Mouse (Mus musculus): ENCODE measurements around the gene Tspan14. TPM values are rescaled to one million over a fixed set of nuclear protein-coding genes. Genes with fewer than 3 reads are reported as not detected.

The Tspan14 gene
- polyA plus RNA-seq (2012; ENCODE audit: insufficient read depth, insufficient read length, missing spikeins): 27.1 and 43.2 TPM in 2 replicates

DNA sequence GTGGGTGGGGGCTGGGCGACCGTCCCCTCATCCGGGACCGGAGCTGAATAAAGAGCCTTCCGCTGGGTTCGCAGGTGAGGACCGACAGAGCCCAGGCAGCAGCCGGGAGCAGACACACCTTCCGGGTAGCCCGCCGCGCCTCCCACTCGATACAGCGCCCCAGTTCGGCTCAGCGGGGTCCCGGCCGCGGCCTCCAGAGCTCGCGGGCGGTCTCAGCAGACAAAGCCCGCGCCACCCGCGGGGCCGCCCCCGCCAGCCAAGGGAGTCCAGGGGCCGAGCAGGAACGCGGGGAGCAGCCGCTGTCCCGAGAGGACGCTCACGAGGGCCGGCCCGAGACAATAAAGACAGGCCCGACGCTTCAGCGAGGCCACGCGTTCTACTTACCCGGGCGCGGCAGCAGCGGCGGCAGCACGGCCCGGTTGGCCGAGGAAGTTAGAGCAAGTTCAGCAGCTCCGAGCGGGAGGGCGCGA is at the start of gene Tspan14:
Gene Tspan14, minus strand, starts transcription at position 416 of the 470 bp plus-strand sequence.
- Histone ChIP-seq H3K27ac (replicated peaks; ENCODE audit: low read depth, low read length) (peak within 1 kb of the TSS; percentile 81), H3K4me3 (ENCODE audit: insufficient read depth, low read depth, low read length) (peak within 1 kb of the TSS; percentile 87), H3K4me1 (ENCODE audit: control insufficient read depth, insufficient read depth, insufficient read length, low read length) (peaks cover 22% of the 10 kb centered on the region)

DNA sequence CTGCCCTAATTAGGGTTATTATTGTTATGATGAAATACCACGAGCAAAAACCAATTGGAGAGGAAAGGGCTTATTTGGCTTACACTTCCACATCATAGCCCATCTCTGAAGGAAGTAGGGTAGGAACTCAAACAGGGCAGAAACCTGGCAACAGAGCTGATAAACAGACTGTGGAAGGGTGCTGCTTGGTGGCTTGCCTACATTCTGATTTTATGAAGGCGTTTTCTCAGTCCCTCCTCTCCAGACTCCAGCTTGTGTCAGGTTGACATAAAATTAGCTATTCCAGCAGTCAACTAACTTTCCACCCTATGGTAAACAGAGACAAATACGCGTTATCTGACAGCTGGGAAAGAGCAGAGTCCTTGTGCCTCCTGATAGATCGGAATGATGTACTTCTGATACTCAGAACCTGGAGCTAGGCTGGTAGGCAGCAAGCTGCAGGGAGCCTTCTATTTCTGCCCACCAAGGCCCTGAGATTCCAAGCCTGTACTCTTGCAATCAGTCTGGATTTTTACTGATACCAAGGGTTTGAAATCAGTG is 48.2 kb upstream of the Tspan14 start:
- H3K27ac ChIP-seq (replicated peaks; ENCODE audit: low read depth, low read length): no peak overlapping the region

DNA sequence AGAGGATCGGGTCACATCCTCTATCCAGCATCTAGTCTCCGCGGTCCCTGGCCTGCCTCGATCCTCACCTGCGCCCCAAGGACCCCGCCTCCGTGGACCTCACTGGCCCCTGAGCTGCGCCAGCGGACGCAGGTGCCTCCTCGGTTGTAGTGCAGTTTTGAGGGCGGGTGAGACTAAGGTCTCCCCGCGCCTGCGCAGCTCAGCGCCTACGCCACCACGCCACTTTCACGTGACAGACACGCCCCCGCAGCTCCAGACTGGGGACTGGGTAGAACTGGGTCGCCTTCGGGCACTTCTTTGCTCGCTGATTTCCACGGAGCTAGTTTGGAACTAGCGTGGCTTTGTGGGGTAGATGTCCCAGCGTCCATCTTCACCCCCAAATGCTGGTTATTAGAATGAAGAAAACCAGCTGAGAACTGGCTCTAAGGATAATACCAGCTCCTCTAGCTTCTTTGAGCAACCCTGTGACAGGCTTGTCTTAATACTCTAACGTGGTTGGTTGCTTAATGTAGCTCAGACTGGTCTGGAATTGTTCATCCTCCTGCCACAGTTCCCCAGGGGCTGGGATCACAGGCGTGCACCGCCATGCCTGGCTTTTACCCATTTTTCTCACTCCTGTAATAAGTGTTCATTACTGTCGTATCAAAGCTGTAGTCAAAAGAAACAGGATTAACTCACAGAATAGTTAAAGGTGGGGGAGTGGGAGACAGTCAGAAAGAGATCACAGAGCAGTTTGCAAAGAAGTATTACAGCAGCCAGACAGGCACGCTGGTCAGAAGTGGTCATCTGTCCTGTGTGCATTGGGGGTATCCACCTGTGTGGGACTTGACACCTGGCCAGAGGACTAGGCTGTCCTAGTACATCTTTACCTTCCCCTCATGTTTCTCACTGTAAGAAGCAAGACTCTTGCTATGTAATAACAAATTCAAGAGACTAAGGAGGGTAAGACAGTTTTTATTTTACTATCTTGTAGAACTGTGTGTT is 47.3 kb upstream of the Tspan14 start, which contains the start of gene Fam213a:
Gene Fam213a, minus strand, starts transcription at position 159 of the 984 bp plus-strand sequence.
- Histone ChIP-seq H3K4me3 (ENCODE audit: insufficient read depth, low read depth, low read length) (peak within 1 kb of the TSS; percentile 80), H3K4me1 (ENCODE audit: control insufficient read depth, insufficient read depth, insufficient read length, low read length) (peaks cover 10% of the 10 kb centered on the region; the same call in 1 of the 2 replicates), H3K27ac (replicated peaks; ENCODE audit: low read depth, low read length) (peak within 1 kb of the TSS; percentile 97)

More for the DNA sequence above, 48.2 kb upstream of the Tspan14 start:
- Histone ChIP-seq H3K4me3 (ENCODE audit: insufficient read depth, low read depth, low read length) (no peak overlapping the region), H3K4me1 (ENCODE audit: control insufficient read depth, insufficient read depth, insufficient read length, low read length) (peaks cover 10% of the 10 kb centered on the region; the same call in 1 of the 2 replicates)

DNA sequence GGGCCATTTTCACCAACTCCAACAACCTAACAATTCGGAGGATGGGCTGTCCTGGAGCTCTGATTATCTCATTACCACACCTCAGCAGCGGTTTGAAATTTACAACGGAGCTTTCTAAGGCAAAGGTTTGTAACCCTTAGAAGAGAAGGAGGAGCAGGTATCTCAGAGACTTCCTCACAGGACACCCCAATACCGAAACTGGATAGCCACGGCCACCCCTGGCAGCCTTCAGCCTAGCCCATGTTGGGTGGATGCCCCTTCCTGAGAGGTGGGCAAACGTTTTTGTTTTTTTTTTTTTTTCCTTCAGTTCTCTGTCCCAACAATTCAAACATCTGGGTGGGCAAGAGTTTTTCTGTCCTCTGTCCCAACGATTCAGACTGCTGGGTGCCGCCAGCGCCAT is 46.5 kb upstream of the Tspan14 start:
- peak overlapping the region; percentile 80 for H3K4me3 ChIP-seq (ENCODE audit: insufficient read depth, low read depth, low read length)
- peak overlapping the region; percentile 97 for H3K27ac ChIP-seq (replicated peaks; ENCODE audit: low read depth, low read length)
- H3K4me1 ChIP-seq (ENCODE audit: control insufficient read depth, insufficient read depth, insufficient read length, low read length): peaks cover 10% of the 10 kb centered on the region; the same call in 1 of the 2 replicates

DNA sequence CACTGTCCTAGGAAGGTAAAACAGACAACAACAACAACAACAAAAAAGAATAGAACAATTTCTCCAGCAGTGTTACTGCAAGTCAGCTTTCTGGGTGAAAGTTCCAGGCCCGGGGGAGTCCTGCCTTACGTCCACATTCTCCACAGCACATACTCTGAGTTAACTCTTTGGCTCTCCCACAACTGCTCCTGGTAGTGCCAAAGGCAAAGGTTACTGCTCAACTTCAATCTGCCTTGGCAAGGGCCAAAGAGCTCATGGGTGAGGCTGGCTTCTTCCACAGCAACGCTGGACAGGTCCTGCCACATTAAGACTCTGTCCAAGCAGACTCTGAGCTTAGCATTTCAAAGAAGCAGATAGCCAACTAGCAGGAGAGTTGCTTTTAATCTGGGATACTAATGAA is 45.3 kb upstream of the Tspan14 start:
- Histone ChIP-seq H3K4me3 (ENCODE audit: insufficient read depth, low read depth, low read length) (peak overlapping the region; percentile 80), H3K27ac (replicated peaks; ENCODE audit: low read depth, low read length) (peak overlapping the region; percentile 97), H3K4me1 (ENCODE audit: control insufficient read depth, insufficient read depth, insufficient read length, low read length) (peaks cover 10% of the 10 kb centered on the region; the same call in 1 of the 2 replicates)

DNA sequence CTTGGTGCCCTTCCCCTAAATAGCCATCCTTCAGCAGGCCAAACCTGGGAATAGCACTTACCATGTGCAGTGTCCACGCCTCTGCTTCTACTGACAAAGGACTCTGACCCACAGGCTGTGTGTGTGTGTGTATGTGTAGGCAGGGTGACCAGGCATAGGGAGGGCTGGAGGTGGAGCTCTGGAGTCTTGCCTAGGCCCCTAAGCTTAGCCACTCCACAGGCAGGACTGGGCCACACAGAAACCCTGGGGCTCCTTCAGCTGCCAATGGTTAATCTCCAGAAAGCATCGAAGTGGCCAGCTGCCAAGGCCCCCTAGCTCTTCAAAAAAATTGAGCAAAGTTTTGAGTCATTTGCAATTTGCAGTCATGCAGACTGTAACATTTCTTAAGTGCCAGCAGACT is 41.5 kb upstream of the Tspan14 start:
- Histone ChIP-seq H3K4me3 (ENCODE audit: insufficient read depth, low read depth, low read length) (no peak overlapping the region), H3K4me1 (ENCODE audit: control insufficient read depth, insufficient read depth, insufficient read length, low read length) (peaks cover 19% of the 10 kb centered on the region), H3K27ac (replicated peaks; ENCODE audit: low read depth, low read length) (0 out of 2 replicates have a peak overlapping the region, but pooled peaks have one; percentile 14)

DNA sequence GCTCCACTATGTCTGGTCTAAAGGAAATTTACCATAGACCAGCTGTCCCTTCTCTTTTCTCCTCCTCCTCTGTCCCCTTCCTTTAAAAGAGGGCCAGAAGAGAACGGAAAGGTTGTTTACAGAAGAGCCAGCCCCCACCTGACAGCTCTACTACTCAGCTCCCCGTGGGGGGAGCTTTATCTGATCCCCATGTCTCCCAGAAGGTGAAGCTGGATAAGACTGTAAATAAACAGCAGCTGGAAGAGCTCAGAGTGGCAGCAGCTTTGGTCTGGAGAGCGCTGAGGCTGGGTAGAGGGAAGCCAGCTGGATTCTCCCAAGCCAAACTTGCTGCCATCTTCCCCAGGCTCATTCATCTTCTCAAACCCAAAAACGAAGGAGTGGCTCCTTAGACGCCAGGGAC is 41.0 kb upstream of the Tspan14 start:
- Histone ChIP-seq H3K27ac (replicated peaks; ENCODE audit: low read depth, low read length) (0 out of 2 replicates have a peak overlapping the region, but pooled peaks have one; percentile 14), H3K4me1 (ENCODE audit: control insufficient read depth, insufficient read depth, insufficient read length, low read length) (peaks cover 19% of the 10 kb centered on the region), H3K4me3 (ENCODE audit: insufficient read depth, low read depth, low read length) (no peak overlapping the region)

DNA sequence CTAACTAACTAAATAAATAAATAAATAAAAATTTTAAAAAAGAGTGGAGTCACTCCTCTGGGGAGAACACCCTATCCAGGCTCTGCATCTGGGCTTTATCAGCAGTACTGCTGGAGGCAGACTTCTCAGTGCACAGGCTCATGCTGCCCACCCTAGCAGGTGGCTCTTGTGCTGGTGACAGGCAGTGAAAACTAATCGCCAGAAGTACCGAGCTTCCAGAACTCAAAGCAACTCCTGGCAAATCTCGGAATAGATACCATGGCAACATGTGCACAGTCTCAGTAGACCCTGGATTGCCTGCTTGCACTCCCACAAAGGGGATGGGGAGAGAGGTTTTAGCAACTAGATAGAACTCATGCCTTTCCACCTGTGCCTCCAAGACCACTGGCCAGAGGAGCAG is 40.3 kb upstream of the Tspan14 start:
- Histone ChIP-seq H3K4me3 (ENCODE audit: insufficient read depth, low read depth, low read length) (no peak overlapping the region), H3K4me1 (ENCODE audit: control insufficient read depth, insufficient read depth, insufficient read length, low read length) (peaks cover 19% of the 10 kb centered on the region), H3K27ac (replicated peaks; ENCODE audit: low read depth, low read length) (no peak overlapping the region)

DNA sequence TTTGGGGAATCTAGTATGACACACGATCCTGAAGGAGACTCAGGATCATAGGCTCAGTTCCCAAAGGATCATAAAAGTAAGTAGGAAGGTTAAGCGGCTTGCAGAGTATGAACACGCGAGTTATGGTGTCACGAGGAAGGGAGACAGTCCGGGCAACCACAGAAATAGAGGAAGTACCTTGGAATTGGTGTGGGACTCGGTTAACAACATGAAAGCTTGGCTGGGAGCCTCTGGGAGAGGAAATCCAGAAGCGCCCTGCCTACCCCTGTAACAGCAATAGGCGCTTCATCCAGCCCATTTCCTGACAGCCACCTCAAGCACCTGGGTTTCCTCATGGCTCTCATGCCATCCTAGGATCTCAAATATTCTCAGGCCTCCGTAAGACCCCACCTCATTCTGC is 39.7 kb upstream of the Tspan14 start:
- Histone ChIP-seq H3K4me3 (ENCODE audit: insufficient read depth, low read depth, low read length) (no peak overlapping the region), H3K27ac (replicated peaks; ENCODE audit: low read depth, low read length) (peak overlapping the region; percentile 66), H3K4me1 (ENCODE audit: control insufficient read depth, insufficient read depth, insufficient read length, low read length) (peaks cover 19% of the 10 kb centered on the region)

DNA sequence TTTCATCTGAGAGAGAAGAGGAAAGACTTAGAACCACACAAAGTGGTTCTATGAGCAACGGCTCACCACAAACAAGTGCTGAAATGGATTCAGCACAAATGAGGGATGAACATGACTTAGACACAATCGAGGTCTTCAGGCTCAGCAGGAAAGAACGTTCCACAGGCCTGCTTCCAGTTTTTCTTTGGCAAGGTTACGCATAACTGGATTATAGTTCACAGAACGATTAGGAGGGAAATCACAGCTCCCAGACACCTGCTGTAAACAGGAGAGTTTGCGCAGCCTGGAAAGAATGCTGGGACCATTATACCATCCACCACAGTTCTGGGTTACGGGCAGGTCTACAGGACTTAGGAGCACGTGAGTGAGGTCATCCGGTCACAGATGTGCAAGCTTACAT is 39.1 kb upstream of the Tspan14 start:
- peak overlapping the region; percentile 66 for H3K27ac ChIP-seq (replicated peaks; ENCODE audit: low read depth, low read length)
- peaks cover 17% of the 10 kb centered on the region for H3K4me1 ChIP-seq (ENCODE audit: control insufficient read depth, insufficient read depth, insufficient read length, low read length)

DNA sequence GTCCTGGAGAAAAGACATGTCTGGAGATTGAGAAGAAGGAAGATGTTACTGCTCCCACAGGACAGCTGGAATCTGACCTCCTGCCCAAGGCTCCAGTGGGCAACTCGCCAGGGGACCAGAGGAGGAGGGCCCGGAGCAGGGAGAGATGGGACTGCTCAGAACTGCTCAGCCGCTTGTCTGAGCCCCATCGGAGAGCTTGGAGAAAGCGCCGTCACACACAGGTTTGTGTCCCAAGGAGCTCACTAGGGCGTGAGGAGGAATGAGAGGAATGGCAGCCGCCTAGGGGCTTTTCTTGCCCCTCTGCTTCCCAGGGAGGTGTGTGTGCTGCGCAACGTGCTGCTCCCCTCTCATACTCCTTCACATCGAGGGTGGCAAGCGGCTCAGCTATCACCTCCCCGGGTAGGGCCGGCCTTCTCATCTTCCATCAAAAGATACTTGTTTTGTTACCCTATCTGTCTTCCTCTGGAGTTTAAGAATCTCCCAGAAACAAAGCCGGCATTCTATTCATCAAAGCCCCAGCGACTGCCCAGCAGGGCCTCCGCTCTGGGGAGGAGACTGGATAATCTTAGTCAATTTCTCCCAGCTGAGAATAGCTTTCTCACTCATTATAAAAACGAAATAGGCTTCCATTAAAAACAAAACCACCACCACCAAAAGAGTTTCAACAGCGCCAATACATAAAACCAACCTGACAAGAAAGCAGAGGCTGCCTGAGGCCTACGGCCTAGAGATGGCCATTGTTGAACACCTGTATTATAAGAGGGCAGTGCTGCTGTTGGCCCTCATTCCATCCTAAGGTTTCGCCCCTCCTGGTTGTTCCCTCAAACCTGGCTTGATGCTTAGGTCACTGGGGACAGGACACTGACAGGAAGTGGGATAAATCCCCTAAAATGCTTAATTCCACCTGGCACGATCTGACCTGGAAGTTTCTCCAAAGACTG is 37.9 kb upstream of the Tspan14 start:
- 0 out of 2 replicates have a peak overlapping the region, but pooled peaks have one; percentile 26 for H3K4me3 ChIP-seq (ENCODE audit: insufficient read depth, low read depth, low read length)
- H3K4me1 ChIP-seq (ENCODE audit: control insufficient read depth, insufficient read depth, insufficient read length, low read length): peaks cover 12% of the 10 kb centered on the region
- peak overlapping the region; percentile 66 for H3K27ac ChIP-seq (replicated peaks; ENCODE audit: low read depth, low read length)

More for the DNA sequence above, 39.1 kb upstream of the Tspan14 start:
- H3K4me3 ChIP-seq (ENCODE audit: insufficient read depth, low read depth, low read length): no peak overlapping the region

DNA sequence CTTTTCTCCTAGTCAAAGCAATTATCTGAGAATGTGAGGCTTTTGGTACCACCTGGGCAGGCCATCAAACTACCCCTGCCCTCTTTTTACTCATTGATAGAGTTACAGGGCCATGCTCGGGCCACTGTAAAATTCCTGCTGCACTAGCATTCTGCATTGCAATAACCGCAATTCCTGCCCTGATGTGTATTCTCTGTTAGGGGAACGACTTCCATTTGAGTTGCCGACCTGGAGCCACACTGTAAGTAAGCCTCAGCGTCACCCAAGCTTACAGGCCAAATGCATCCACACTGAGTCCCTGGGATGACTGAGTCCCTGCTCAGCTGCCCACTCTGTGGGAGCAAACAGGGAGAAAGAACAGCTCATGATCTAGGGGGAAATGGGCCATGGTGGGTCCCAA is 35.0 kb upstream of the Tspan14 start:
- H3K4me3 ChIP-seq (ENCODE audit: insufficient read depth, low read depth, low read length): no peak overlapping the region
- H3K4me1 ChIP-seq (ENCODE audit: control insufficient read depth, insufficient read depth, insufficient read length, low read length): peaks cover 11% of the 10 kb centered on the region
- H3K27ac ChIP-seq (replicated peaks; ENCODE audit: low read depth, low read length): no peak overlapping the region

DNA sequence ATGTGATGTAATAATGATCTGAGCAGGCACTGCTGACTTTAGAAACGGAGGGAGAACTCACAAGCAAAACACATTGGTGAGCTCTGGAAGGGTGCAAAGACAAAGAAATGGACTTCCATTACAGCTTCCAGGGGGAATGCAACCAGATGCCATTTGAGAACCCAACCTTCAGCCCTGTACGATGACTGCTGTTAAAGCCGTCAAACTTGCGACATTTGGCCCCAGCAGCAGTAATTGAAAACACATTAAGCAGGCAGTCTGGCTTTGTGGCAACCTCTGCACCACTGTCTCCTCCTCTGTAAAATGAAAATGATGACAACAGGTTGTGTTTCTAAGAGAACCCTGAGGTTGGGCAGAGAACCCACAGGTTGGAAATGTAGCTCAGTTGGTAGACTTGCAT is 34.2 kb upstream of the Tspan14 start:
- Histone ChIP-seq H3K4me1 (ENCODE audit: control insufficient read depth, insufficient read depth, insufficient read length, low read length) (peaks cover 5% of the 10 kb centered on the region), H3K4me3 (ENCODE audit: insufficient read depth, low read depth, low read length) (no peak overlapping the region), H3K27ac (replicated peaks; ENCODE audit: low read depth, low read length) (no peak overlapping the region)

DNA sequence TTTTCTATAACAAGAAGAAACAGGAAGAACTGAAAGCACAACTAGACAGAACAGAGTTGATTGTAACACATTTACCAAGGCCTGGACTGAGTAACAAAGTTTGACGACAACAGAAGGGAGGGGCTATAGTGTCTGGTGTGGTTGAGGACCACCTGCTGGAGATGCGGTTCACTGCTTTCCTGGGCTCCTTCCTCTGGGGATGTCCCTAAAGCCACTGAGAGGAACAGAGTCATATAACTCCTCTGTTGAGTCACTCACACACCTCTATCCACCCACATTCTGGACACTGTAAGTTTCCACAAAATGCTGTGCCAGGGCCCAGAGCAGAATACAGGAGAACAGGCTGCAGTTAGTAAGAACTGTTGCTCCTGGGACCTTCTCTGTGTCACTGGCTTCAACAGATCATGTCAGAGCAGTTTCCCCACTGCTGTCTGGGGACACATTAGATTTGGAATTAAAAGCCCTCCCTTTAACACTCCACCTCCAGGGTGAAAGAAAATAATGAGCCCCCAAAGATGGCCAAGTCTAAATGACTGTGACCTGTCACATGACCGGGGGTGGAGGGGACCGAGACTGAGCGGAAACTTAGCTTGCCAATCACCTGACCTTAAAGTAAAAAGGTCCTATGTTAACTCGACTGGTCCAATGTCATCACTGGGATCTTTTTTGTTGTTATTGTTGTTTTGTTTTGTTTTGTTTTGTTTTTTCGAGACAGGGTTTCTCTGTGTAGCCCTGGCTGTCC is 33.5 kb upstream of the Tspan14 start:
- Histone ChIP-seq H3K4me3 (ENCODE audit: insufficient read depth, low read depth, low read length) (no peak overlapping the region), H3K27ac (replicated peaks; ENCODE audit: low read depth, low read length) (no peak overlapping the region), H3K4me1 (ENCODE audit: control insufficient read depth, insufficient read depth, insufficient read length, low read length) (peaks cover 4% of the 10 kb centered on the region)
